Mouse (Mus musculus) liver, embryonic 16.5 days (tissue): ENCODE measurements around the gene Fhl4. TPM values are rescaled to one million over a fixed set of nuclear protein-coding genes. Genes with fewer than 3 reads are reported as not detected.

Experiments used
- polyA plus RNA-seq: library from polyadenylated mRNA; unstranded; fragments of >200 nt; fragmentation: Nextera tagmentation; extraction: Ambion mirVana; gene quantifications from 2 replicates; pipeline ENCODE4 v1.2.1, GENCODE M21; 2015

Fhl4 gene
- polyA plus RNA-seq, 1 experiment from 2014 or later = 0.21 TPM

Other genes with a start within 250 kb of the Fhl4 start
- gene Ric8b, start 184.9 kb downstream of the Fhl4 start, polyA plus RNA-seq = 3.0 and 3.2 TPM in 2 replicates
- 16.7 and 18.8 TPM in 2 replicates for gene Tmem263, start 132 bp upstream of the Fhl4 start, polyA plus RNA-seq
- gene Mterf2, start 25.5 kb upstream of the Fhl4 start, polyA plus RNA-seq = 3.2 and 4.0 TPM in 2 replicates
- 5.7 and 6.0 TPM in 2 replicates for gene Cry1, start 82.6 kb upstream of the Fhl4 start, polyA plus RNA-seq